Mouse (Mus musculus): ENCODE results near the gene Nup37. TPM values are rescaled to one million over a fixed set of nuclear protein-coding genes. Genes with fewer than 3 reads are reported as not detected.

Gene Nup37
- polyA plus RNA-seq, 1 experiment from 2014 or later: 72.0 TPM

Other genes with a start within 250 kb of the Nup37 start
- 0.43 and 0.67 TPM in 2 replicates for gene Pmch, start 55.9 kb upstream of the Nup37 start, polyA plus RNA-seq (2015; fragmentation: Nextera tagmentation; extraction: Ambion mirVana)
- 8.9 and 11.5 TPM in 2 replicates for gene Parpbp, start 51 bp upstream of the Nup37 start, polyA plus RNA-seq (2015; fragmentation: Nextera tagmentation; extraction: Ambion mirVana)
- gene Washc3, start 54.1 kb downstream of the Nup37 start, polyA plus RNA-seq (2015; fragmentation: Nextera tagmentation; extraction: Ambion mirVana): 62.8 and 64.1 TPM in 2 replicates
- gene Dram1, start 232.1 kb downstream of the Nup37 start, polyA plus RNA-seq (2015; fragmentation: Nextera tagmentation; extraction: Ambion mirVana): 6.4 and 7.9 TPM in 2 replicates
- gene Gnptab, start 232.1 kb downstream of the Nup37 start, polyA plus RNA-seq (2015; fragmentation: Nextera tagmentation; extraction: Ambion mirVana): 9.9 and 11.6 TPM in 2 replicates

All from stomach, embryonic 15.5 days (tissue).